Mouse (Mus musculus) small intestine, adult 2 months (tissue): ENCODE measurements around the gene Ropn1l.

Source experiments
- CTCF ChIP-seq: fragments of 200-500 bp; IDR thresholded peaks from 2 replicates; pipeline ENCODE4 v1.5.1; 2012; ENCODE audit warnings: low read depth, mild to moderate bottlenecking, control low read depth, inconsistent platforms, low read length, moderate library complexity, mixed read lengths; ENCODE audit not compliant: insufficient replicate concordance, insufficient read length; ENCODE audit errors: extremely low read depth
- POLR2A ChIP-seq: fragments of 200-500 bp; IDR thresholded peaks from 2 replicates; pipeline ENCODE4 v1.6.1; 2012; ENCODE audit warnings: low read depth, mild to moderate bottlenecking, control low read depth, inconsistent platforms, low read length, moderate library complexity

DNA sequence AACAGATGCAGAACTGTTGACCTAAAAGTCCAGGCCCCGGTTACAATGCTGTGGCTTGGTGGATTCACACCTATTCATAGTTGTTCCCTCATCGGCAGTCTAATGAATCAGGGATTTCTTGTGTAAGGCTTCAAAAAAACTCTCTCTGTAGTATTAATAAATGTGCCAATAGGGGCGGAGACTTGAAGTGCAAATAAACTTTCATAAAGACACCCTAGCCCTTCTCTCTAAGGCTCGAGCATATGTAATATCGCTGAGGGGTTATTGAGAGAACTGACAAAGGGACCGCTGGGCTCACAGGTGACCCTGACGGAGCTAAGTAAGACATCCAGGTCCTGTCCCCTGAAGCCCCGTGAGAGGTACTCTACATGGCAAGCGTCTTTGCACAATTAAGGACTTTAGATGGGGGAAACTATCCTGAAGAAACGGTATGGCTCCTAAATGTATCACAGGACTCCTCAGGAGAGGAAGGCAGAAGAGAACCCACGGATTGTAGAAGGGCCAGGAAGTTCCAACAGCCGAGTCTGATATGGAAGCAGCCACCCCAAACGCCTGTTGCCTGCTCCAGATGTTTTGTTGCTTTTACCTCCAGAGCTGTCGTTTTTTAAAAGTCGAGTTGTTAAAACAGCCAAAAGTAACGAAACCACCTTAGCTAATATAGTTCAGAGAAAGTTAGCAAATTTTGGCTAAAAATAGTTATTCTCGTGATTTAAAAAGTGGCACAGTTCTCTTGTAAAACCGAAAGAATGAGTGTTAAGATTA is 1.0 kb downstream of the Ropn1l start:
- TF ChIP-seq CTCF (no peak), POLR2A (no peak)
